Mouse (Mus musculus): ENCODE data around the gene Pappa2.
A peak's percentile ranks its signal among the peaks of the same experiment; 100 is the strongest.

Gene Pappa2

DNA sequence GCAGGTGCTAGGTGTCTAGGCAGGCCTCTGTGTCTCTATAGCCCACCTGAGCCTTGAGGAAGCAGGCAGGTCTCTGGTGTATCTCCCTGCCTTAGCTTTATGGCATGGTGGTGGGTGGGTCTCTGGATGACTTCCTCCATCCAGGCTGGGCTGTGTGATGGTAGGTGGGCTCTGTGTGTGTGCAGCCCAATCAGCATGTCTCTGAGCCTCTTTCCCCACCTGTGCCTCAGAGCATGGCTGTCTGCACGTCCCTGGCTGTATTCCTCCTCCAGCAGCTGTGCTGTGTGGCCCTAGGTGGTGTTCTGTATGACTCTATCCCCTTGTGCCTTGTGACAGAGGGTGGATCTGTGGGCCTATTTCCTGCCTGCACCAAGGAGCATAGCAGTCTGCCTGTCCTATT, at the start of gene Pappa2:
Gene Pappa2 (minus strand): TSS at position 101 of the 400 bp plus-strand sequence.
- no peak for DNase-seq

DNA sequence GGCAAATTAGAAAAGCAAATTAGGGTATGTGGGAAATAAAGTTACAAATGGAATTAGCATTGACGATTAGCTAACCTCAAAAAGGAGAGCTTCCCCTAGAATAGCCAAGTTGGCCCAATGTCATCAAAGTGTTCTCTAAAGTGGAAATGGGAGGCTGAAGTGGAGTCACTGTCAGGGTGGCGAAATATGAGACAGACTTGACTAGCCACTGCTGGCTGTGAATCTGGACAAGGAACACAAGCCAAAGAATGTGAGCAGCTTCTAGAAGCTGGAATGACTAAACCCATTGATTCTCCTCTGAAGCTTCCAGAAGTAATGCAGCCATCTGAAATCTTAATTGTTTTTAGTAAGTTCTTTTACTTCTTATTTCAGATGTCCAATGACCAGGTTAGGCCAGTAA, 48.8 kb upstream of the Pappa2 start:
- no peak for DNase-seq

DNA sequence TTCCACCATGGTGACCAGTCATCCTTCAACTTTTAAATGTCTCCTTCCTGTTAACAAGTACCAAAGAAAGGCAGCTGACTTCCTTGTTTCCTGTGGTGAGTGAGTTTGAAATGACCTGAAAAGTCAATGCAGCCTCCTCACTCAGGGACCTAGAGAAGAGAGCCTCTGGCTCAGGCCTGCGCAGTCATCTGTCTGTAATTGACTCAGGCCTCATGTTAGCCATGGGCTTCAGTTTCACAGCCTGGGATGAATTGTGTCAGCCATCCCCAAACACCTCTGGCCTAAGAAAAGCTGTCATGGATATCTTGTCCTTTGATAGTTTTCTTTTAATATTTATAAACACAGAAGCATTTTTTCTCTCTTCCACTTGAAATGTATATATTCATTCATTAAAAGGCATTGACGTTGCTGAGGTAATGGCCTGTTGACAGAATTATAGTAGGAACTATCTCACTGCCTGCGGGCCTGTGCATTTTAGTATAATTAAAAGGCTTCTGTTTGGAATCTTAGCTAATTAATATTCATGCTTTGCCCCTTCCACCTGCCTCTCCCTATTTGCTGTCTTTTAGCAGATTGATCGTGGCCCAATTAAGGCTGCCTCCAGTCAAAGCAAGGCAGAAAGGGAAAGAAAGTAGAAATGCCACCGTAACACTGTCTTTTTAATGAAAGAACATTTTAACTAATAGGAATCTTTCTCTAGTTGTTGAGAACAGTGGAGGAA, 34.8 kb upstream of the Pappa2 start:
- no peak for DNase-seq

DNA sequence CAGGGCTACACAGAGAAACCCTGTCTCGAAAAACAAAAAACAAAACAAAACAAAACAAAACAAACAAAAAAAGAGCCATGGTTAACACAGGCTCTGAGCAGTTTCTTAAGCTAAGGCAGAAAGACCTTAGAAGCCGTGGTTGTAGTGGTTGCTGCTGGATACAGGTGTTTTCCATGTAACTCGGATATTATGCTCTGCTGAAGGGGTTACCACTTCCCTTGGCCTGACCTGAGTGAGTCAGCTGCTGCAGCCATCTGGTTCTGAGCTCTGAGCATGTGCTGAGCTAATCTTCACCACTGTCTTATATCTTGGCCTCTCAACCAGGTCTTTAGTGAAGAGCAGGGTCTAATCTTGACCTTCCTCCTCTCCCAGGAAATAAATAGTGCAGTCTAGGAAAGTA, 6.8 kb upstream of the Pappa2 start:
- DNase-seq, result no peak

DNA sequence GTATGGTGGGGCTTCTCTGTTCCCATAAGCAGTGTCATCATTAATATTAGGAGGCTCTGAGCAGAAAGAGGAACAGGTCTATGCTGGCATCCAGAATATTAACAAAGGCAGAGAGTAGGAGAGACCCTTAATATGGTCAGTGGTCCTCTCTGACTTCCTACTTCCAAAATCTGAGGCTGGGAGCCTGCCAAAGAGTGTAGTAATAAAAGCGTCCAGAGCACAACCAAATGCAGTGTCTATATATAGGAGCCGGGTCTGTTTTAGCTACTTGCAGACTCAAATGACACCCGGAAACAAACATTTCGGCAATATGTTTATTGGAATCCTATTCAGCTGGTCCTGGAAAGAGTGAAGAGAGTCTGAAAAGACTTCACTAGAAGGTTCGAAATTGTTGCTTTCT, 17.9 kb downstream of the Pappa2 start:
- DNase-seq, result no peak

DNA sequence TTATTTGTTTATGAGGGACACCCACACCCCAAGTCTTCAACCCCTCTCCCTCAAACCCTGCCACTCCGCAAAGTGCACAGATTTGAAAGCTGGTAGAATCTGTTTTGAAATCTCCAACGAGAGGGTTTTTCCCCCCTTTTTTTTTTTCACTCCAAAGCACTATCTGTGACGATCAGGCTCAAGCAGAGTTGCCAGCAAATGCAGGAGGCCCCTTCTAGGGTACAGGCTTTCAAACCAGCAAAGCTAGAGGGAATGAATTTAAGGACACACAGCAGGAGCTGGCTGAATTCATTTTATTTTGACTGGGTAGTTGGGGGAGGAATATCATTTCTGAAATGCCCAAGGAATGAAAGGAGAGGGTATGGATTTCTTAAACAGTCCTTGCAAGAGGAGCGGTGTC, 19.3 kb downstream of the Pappa2 start:
- peak in 1 of 2 experiments; percentile 9 for DNase-seq

GRCm38 (mm10) chr1:158960549-158960948, 19.7 kb downstream of the Pappa2 start:
- DNase-seq, result no peak

DNA sequence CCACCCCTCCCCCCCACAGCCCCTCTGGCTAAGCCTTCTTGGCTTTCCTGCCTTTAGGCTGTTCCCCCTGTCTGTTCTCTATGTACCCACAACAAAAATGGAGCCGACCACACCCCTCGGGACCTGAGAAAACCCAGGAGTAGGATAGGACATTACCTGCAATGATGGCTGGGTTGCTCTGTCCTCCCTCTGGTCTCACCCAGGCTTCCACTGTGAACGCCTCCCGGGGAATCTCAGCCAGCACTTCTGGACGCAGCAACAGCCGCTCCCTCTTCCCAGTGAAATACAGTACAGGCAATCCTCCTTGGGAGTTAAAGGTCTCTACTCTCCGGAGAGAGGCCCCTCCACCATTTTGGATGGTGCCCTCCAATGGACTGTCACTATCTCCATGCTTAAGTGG, 23.9 kb downstream of the Pappa2 start:
- DNase-seq, result no peak

DNA sequence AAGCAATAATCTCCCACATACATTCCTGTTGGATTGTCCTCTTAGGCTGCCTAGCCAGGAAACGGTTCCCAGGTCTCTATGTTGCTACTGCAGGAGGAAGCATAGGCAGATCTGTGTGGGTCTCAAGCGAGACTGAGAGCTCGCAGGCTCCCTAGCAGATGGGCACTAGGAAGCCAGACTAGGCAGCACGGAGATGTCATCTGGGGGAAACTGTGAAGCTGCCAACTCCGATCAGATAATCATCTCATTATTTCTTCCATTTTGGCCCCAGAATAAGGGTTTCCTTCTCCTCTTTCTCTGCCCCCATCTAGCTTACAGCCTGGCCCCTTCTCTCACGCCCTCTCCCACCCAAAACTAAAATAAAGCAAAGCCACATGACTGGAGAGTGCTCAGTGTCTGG, 25.5 kb downstream of the Pappa2 start:
- peak; percentile 14 to 20 for DNase-seq

DNA sequence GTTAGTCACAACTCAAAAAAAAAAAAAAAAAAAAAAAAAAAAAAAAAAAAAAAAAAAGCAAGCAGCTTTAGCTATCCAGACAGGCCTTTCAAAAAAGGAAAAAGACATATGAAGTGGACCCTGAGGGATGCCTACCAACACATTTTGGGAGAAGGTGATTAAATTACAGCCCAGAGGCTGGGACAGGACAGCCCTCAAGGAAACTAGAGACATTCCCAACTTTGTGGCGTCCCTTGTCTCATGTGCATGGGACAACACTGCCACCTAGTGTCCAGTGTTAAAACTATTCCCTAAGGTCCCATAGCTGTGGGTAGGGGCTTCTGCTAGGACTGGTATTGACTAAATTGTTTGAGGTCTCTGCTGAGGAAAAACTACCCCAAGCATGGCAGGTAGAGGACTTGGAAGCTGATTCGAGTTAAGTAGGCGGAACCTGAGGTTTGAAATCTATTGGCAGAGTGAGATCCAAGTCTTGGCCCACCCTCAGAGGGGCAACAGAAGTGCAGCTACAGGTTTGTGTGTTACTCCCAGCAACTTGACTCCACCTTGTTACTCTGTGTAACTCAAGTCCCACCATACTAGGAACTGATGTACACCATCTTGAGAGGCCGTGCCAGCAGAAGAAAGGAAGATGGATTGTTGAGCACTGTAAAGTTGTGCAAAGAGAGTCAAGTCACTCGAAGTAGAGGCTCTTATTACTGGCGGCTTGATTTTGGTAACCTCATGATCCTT, 26.6 kb downstream of the Pappa2 start:
- DNase-seq, result peak; percentile 80 to 84

- DNase-seq, result no peak
Measured at GRCm38 (mm10) chr1:158949041-158949440, 31.2 kb downstream of the Pappa2 start.

DNA sequence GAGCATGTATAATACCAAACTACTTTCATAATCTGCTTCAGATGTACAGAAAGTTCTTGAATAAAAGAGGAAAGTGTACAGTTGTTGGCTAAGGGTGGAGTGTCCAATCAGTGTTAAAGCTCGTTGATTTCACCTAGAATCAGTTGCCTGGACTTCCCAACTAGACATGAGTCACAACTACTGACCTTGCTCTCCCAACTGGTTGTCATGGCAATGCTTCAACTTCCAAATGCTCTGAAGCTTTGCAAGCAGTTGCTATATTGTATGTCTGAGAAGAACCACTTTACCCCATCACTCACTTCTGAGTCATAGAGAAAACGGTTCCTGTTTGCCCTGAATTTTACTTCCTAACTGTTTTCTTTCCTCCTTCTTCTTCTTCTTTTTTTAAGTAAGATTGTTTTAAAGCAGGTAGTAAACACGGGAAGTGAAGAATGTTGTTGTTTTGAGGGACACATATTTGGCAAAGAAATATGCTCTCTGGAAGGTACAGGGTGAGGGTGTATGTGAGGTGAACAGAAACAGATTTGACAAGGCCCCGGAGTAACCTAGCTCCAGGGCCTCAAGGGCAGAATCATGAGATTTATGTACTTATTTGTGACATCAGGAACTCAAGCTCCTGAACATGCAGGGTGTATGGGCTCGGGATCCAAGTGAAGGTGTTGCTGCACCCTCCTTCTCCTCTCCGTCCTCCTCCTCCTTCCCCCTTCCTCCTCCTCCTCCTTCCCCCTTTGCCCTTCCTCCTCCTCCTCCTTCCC, 32.1 kb downstream of the Pappa2 start:
- no peak for DNase-seq

GRCm38 (mm10) chr1:158944936-158945335, 35.4 kb downstream of the Pappa2 start:
- no peak for DNase-seq

- DNase-seq, result no peak
Measured at GRCm38 (mm10) chr1:158942864-158943263, 37.4 kb downstream of the Pappa2 start.

GRCm38 (mm10) chr1:158940966-158941365, 39.3 kb downstream of the Pappa2 start:
- no peak for DNase-seq

GRCm38 (mm10) chr1:158934447-158934846, 45.8 kb downstream of the Pappa2 start:
- DNase-seq, result no peak

DNA sequence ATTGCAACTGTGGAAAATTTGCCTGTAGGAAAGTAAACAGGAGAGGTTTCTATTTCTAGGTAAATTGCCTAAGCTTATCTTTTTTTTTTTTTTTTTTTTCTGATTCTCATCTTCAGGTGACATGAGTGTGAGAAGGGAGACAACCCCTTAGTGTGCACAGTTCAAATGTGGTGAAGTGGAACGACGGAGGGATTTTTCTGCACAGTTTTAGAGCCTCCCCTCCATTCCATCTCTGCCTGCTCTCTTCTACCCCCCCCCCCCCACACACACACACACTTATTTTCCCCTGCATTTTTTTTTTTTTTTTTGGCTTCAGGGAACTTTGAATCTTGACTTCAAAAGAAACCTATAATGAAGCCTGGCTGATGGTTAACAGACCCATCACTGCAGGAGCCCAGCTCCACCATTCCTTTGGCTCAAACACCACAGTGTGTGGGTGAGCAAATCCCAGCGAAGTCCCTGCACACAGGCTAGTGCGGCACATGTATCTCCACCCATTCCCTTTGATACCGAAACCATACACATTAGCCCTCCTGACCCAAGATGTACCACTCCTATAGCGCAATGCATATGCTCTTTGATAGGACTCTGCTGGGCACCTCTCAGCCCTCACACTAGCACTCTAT, 49.0 kb downstream of the Pappa2 start:
- no peak for DNase-seq

GRCm38 (mm10) chr1:158929369-158929768, 50.9 kb downstream of the Pappa2 start:
- no peak for DNase-seq

GRCm38 (mm10) chr1:158920451-158920850, 59.8 kb downstream of the Pappa2 start:
- no peak for DNase-seq

DNA sequence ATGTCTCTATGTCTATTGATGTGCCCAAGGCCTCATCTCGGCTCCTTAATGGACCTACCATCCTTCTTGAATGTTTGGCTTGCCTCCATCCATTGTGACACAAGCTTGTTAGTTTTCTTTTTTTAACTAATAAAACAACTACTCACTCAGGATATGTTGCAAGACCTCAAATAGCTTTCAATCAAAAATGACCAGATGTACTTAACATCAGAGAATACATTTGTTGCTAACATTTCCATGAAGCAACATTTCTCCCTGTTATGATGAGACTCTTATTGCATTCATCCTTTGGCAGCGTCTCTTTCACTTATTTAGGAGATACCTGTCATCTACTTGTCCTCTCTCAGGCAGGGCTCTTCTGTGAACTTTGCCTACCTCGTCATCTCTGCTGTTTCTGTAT, 61.4 kb downstream of the Pappa2 start:
- no peak for DNase-seq

- peak; percentile 18 to 51 for DNase-seq
Measured at GRCm38 (mm10) chr1:158917067-158917466, 63.2 kb downstream of the Pappa2 start.

DNA sequence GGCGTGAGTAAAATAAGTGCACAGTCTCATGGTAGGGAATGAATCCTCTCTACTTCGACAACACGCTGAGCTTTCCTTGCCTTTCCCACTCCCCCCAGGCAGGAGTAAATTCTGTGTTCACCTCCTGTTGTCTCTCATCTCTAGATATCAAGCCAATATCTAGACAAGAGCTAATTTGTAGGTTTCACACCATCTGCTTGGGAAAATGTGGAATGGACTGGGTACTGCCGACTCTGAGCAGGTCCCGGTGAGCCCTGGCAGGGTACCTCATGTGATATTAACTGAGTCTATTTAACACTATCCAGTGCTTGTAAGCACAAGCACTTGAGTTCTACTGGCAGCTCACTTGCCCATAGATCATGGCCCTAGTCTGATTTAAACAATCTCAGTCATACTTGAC, 64.7 kb downstream of the Pappa2 start:
- peak; percentile 7 to 32 for DNase-seq

DNA sequence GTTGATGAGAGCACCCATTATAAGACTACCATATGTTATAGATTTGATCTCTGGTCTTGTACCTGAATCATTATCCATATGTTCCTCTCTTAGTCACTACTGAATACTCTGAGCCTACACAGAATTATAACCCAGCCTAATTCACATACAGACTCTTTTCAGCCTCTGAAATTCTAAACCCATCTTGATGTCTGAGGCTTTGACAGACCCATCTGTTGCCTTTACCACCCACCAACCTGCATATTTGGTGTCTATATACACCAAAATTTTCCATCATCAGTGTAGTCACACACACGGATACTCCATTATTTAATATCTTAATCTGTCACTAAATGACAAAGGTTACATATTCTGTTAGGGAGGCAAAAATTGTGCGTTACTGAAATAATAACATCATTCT, 69.6 kb downstream of the Pappa2 start:
- DNase-seq, result no peak
